11 mouse cellular contexts compared by ENCODE assay signal in genomic region chr15:96491421-96491820, GRCm38 (mm10). TPM values are rescaled to one million over a fixed set of nuclear protein-coding genes. Genes with fewer than 3 reads are reported as not detected.
DNase-seq lines count a peak whose midpoint lies in the region; ATAC-seq and TF ChIP-seq lines count a peak whose summit lies in the region.
"Had no signal": no experiment of that assay in that cellular context is flagged by ENCODE, and none has a peak within 500 bp of the region (broad histone marks: within the 10 kb centered on the region; RNA-seq: fewer than 3 reads in every experiment).

No protein-coding gene starts in this region.

- no peaks in the 10 kb centered on the region for H3K36me3 ChIP-seq in hindbrain, embryonic 12.5 days
- H3K36me3 ChIP-seq in hindbrain, postnatal 0 days (ENCODE audit: insufficient read depth, low read length) = no peaks in the 10 kb centered on the region
- no peaks in the 10 kb centered on the region for H3K36me3 ChIP-seq in embryonic facial prominence, embryonic 14.5 days (ENCODE audit: control insufficient read depth, insufficient read depth, low read length)
- H3K36me3 ChIP-seq in limb, embryonic 12.5 days = no peaks in the 10 kb centered on the region
- H3K36me3 ChIP-seq: liver, embryonic 15.5 days had no signal

- no peak for DNase-seq in hindbrain, postnatal 0 days (ENCODE audit: low spot score)
- DNase-seq in R1 (ENCODE audit: low read depth, low spot score) = peak; percentile 82
- no peak for DNase-seq in embryonic facial prominence, embryonic 14.5 days (ENCODE audit: low spot score)
- DNase-seq in adrenal gland, adult 2 months = no peak
- DNase-seq: gastrocnemius, adult 2 months had no signal

- H3K27ac ChIP-seq in hindbrain, embryonic 12.5 days = peak overlapping the region; percentile 58; the same call in 1 of the 2 replicates
- H3K27ac ChIP-seq in hindbrain, postnatal 0 days = no peak overlapping the region
- H3K27ac ChIP-seq in embryonic facial prominence, embryonic 14.5 days (replicated peaks; ENCODE audit: low read depth, low read length) = peak overlapping the region; percentile 54; the same call in 1 of the 2 replicates
- H3K27ac ChIP-seq in limb, embryonic 12.5 days = peak overlapping the region; percentile 86
- H3K27ac ChIP-seq: gastrocnemius, adult 2 months; liver, embryonic 15.5 days had no signal

- no peak overlapping the region for H3K9ac ChIP-seq in hindbrain, embryonic 12.5 days
- H3K9ac ChIP-seq in hindbrain, postnatal 0 days (replicated peaks; ENCODE audit: low read length) = no peak overlapping the region
- H3K9ac ChIP-seq in embryonic facial prominence, embryonic 14.5 days (ENCODE audit: low read depth, low read length) = no peak overlapping the region
- H3K9ac ChIP-seq in limb, embryonic 12.5 days (replicated peaks) = no peak overlapping the region
- H3K9ac ChIP-seq: liver, embryonic 15.5 days had no signal

- H3K27me3 ChIP-seq in hindbrain, embryonic 12.5 days = no peaks in the 10 kb centered on the region
- no peaks in the 10 kb centered on the region for H3K27me3 ChIP-seq in hindbrain, postnatal 0 days (ENCODE audit: insufficient read depth, low read length)
- no peaks in the 10 kb centered on the region for H3K27me3 ChIP-seq in embryonic facial prominence, embryonic 14.5 days (replicated peaks; ENCODE audit: control insufficient read depth, insufficient read depth, low read length)
- H3K27me3 ChIP-seq in limb, embryonic 12.5 days = no peaks in the 10 kb centered on the region
- H3K27me3 ChIP-seq: CH12.LX; liver, embryonic 15.5 days had no signal

- no peak overlapping the region for H3K4me2 ChIP-seq in hindbrain, embryonic 12.5 days (replicated peaks)
- no peak overlapping the region for H3K4me2 ChIP-seq in hindbrain, postnatal 0 days (ENCODE audit: low read depth, low read length)
- H3K4me2 ChIP-seq in embryonic facial prominence, embryonic 14.5 days (ENCODE audit: low read depth, low read length) = no peak overlapping the region
- H3K4me2 ChIP-seq in limb, embryonic 12.5 days = 0 out of 2 replicates have a peak overlapping the region, but pooled peaks have one; percentile 17
- H3K4me2 ChIP-seq: liver, embryonic 15.5 days had no signal

- no peak overlapping the region for H3K4me3 ChIP-seq in hindbrain, embryonic 12.5 days
- H3K4me3 ChIP-seq in hindbrain, postnatal 0 days (ENCODE audit: low read length) = no peak overlapping the region
- H3K4me3 ChIP-seq in embryonic facial prominence, embryonic 14.5 days (ENCODE audit: low read depth, low read length) = no peak overlapping the region
- H3K4me3 ChIP-seq in limb, embryonic 12.5 days (replicated peaks) = no peak overlapping the region
- H3K4me3 ChIP-seq: gastrocnemius, adult 2 months; liver, embryonic 15.5 days had no signal

- peaks cover 16% of the 10 kb centered on the region for H3K4me1 ChIP-seq in hindbrain, embryonic 12.5 days
- no peaks in the 10 kb centered on the region; the same call in 1 of the 2 replicates for H3K4me1 ChIP-seq in hindbrain, postnatal 0 days (ENCODE audit: insufficient read depth, low read length)
- peaks cover 22% of the 10 kb centered on the region for H3K4me1 ChIP-seq in embryonic facial prominence, embryonic 14.5 days (ENCODE audit: control insufficient read depth, insufficient read depth, low read length)
- H3K4me1 ChIP-seq in limb, embryonic 12.5 days (replicated peaks) = peaks cover 32% of the 10 kb centered on the region

- 30% methylated on average over 3 of the region's 3 CpGs for WGBS in hindbrain, embryonic 12.5 days
- WGBS in hindbrain, postnatal 0 days = 40% methylated on average over 3 of the region's 3 CpGs
- 22% methylated on average over 3 of the region's 3 CpGs for WGBS in embryonic facial prominence, embryonic 14.5 days
- 16% methylated on average over 3 of the region's 3 CpGs for WGBS in limb, embryonic 12.5 days

- no peak for ATAC-seq in hindbrain, embryonic 12.5 days (ENCODE audit: low FRiP score)
- ATAC-seq in hindbrain, postnatal 0 days = no peak
- ATAC-seq in embryonic facial prominence, embryonic 14.5 days (ENCODE audit: low read depth) = no peak
- peak; percentile 81 for ATAC-seq in limb, embryonic 12.5 days (ENCODE audit: insufficient number of reproducible peaks, insufficient read depth, low FRiP score, low TSS enrichment, low read depth)
- no peak for ATAC-seq in frontal cortex, adult (ENCODE audit: low TSS enrichment)
- ATAC-seq: activated CD4-positive, CD25-positive, alpha-beta regulatory T cell, adult 4 months had no signal

- no peak for TF ChIP-seq CTCF in hindbrain, postnatal 0 days (IDR thresholded peaks at IDR 0.05; ENCODE audit: low read depth)

- no peaks in the 10 kb centered on the region for H3K9me3 ChIP-seq in hindbrain, embryonic 12.5 days (replicated peaks)
- H3K9me3 ChIP-seq in hindbrain, postnatal 0 days (ENCODE audit: low read length) = no peaks in the 10 kb centered on the region
- no peaks in the 10 kb centered on the region for H3K9me3 ChIP-seq in embryonic facial prominence, embryonic 14.5 days (ENCODE audit: control insufficient read depth, low read length)
- no peaks in the 10 kb centered on the region for H3K9me3 ChIP-seq in limb, embryonic 12.5 days
- H3K9me3 ChIP-seq: liver, embryonic 15.5 days had no signal

RNA-seq across cellular contexts. Expression of gene Scaf11, which starts 30.8 kb away (rescaled TPM):
- 81.3 and 84.2 TPM in 2 replicates for polyA plus RNA-seq in hindbrain, embryonic 12.5 days (2016; fragmentation: Nextera tagmentation; extraction: Ambion mirVana)
- total RNA-seq in hindbrain, postnatal 0 days (2014; rRNA removed) = 25.2 and 27.2 TPM in 2 replicates
- 46.1 and 48.4 TPM in 2 replicates for polyA plus RNA-seq in hindbrain, postnatal 0 days (2015; fragmentation: Nextera tagmentation; extraction: Ambion mirVana)
- 80.3 and 83.9 TPM in 2 replicates for polyA plus RNA-seq in embryonic facial prominence, embryonic 14.5 days (2014; fragmentation: Nextera tagmentation; extraction: Ambion mirVana)
- 131 and 133 TPM in 2 replicates for polyA plus RNA-seq in limb, embryonic 12.5 days (2016; fragmentation: Nextera tagmentation; extraction: Ambion mirVana)
- total RNA-seq in adrenal gland, adult 2 months (2021) = 10 to 100 TPM; 66.0 to 73.7 TPM
- polyA plus RNA-seq in adrenal gland, adult 2 months (2012; rRNA removed) = 19.9 and 23.0 TPM in 2 replicates
